Mouse (Mus musculus) kidney, postnatal 14 days (tissue): ENCODE results near the gene Olfr715.
"Not testable (repeated sequence)": the region's sequence is repeated elsewhere in the genome, so short reads cannot be mapped to it uniquely, and the experiment has no call there.

Experiments used
- DNase-seq: peaks from one replicate; pipeline ENCODE4 v3.0.0; 2022; ENCODE audit warnings: mixed read lengths

Gene Olfr715

GRCm38 (mm10) chr7:107130983-107131382, at the start of gene Olfr715:
TSS of gene Olfr715 (minus strand) at chr7:107131083.
- DNase-seq = not testable (repeated sequence)

DNA sequence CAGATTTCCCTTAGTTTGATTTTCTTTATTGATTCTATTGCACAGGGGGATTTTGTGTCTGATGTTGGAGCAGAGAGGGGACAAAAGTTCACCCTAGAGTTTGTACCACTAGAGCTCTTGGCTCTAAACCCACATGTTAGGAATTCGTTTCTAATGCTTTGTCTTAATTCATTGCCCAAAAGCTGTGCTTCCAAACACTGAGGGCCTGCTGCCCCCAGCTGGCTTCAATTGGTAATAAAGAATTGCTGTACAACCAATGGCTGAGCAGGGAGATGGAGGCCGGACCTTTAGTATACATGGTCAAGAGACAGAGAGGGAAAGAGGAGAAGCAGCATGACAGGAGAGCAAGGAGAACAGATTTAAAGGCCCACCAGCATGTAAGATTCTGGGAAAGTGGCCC, 49.5 kb upstream of the Olfr715 start:
- DNase-seq = no peak

DNA sequence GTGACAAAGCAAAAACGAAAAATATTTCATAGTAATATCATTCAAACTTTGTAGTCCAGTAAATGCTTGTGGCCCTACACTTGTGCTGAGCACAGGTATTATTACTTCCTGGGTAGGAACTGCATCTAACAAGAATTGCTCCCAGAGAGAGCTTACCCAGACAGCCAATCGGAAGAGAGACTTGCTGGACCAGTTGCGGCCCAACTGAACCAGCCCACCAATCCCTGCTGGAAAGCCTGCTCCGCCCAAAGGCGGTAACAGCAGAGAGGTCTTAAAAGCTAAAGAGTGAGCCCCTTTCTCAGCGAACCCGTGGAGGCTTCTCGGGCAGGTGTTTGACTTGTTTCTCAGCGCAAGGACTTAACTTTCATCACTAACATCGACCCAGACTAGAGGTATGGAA, 35.8 kb upstream of the Olfr715 start, which contains the start of gene Nlrp14:
TSS of gene Nlrp14 (plus strand) at position 301 of the 400 bp plus-strand sequence.
- no peak for DNase-seq

- not testable (repeated sequence) for DNase-seq
Measured at GRCm38 (mm10) chr7:107138027-107138426, 7.1 kb upstream of the Olfr715 start, which contains the start of gene Olfr716. TSS of gene Olfr716 (plus strand) at chr7:107138327.

- not testable (repeated sequence) for DNase-seq
Measured at GRCm38 (mm10) chr7:107110269-107110668, 20.6 kb downstream of the Olfr715 start, which contains the start of gene Olfr715b. TSS of gene Olfr715b (minus strand) at chr7:107110369.

GRCm38 (mm10) chr7:107092920-107093319, 38.0 kb downstream of the Olfr715 start, which contains the start of gene Olfr17:
TSS of gene Olfr17 (plus strand) at chr7:107093220.
- no peak for DNase-seq
